ENCODE assay signal across 32 mouse cellular contexts in genomic region chr1:97902830-97903229, GRCm38 (mm10).
"Had no signal": no experiment of that assay in that cellular context is flagged by ENCODE, and none has a peak within 500 bp of the region (broad histone marks: within the 10 kb centered on the region; RNA-seq: fewer than 3 reads in every experiment).

No protein-coding gene starts in this region.

- H3K4me1 ChIP-seq: limb, embryonic 10.5 days; limb, embryonic 12.5 days; limb, embryonic 13.5 days; limb, embryonic 15.5 days; liver, embryonic 12.5 days; liver, embryonic 13.5 days; liver, embryonic 15.5 days; lung, embryonic 15.5 days; megakaryocyte, embryonic 14.5 days; midbrain, embryonic 10.5 days; midbrain, embryonic 12.5 days; midbrain, embryonic 13.5 days; midbrain, embryonic 15.5 days; neural tube, embryonic 12.5 days had no signal

- H3K27me3 ChIP-seq: limb, embryonic 12.5 days; limb, embryonic 13.5 days; limb, embryonic 15.5 days; liver, embryonic 12.5 days; liver, embryonic 13.5 days; liver, embryonic 15.5 days; lung, embryonic 15.5 days; megakaryocyte, embryonic 14.5 days; midbrain, embryonic 12.5 days; midbrain, embryonic 13.5 days; midbrain, embryonic 15.5 days; neural tube, embryonic 12.5 days; neural tube, embryonic 13.5 days had no signal

- H3K36me3 ChIP-seq: limb, embryonic 10.5 days; limb, embryonic 12.5 days; limb, embryonic 13.5 days; limb, embryonic 15.5 days; liver, embryonic 12.5 days; liver, embryonic 13.5 days; liver, embryonic 15.5 days; lung, embryonic 15.5 days; midbrain, embryonic 10.5 days; midbrain, embryonic 12.5 days; midbrain, embryonic 13.5 days; midbrain, embryonic 15.5 days; neural tube, embryonic 12.5 days; neural tube, embryonic 13.5 days had no signal

- H3K27ac ChIP-seq: limb, embryonic 10.5 days; limb, embryonic 12.5 days; limb, embryonic 13.5 days; limb, embryonic 15.5 days; liver, embryonic 12.5 days; liver, embryonic 13.5 days; liver, embryonic 14.5 days; liver, embryonic 15.5 days; lung, embryonic 15.5 days; macrophage; midbrain, embryonic 10.5 days; midbrain, embryonic 12.5 days; midbrain, embryonic 13.5 days; midbrain, embryonic 15.5 days; neural tube, embryonic 12.5 days; neural tube, embryonic 13.5 days had no signal

- DNase-seq: left cerebral cortex, postnatal 4 days; liver; liver, embryonic 13.5 days; liver, postnatal 0 days; lung, adult 18-20 months; lung, adult 2 months; lung, embryonic 14.5 days; lung, postnatal 10 days; lung, postnatal 14 days; lung, postnatal 36 days; midbrain, embryonic 14.5 days had no signal

- H3K4me3 ChIP-seq: limb, embryonic 10.5 days; limb, embryonic 12.5 days; limb, embryonic 13.5 days; limb, embryonic 15.5 days; liver, embryonic 12.5 days; liver, embryonic 13.5 days; liver, embryonic 15.5 days; lung, embryonic 15.5 days; megakaryocyte, embryonic 14.5 days; midbrain, embryonic 10.5 days; midbrain, embryonic 12.5 days; midbrain, embryonic 13.5 days; midbrain, embryonic 15.5 days; myocyte; neural tube, embryonic 12.5 days; neural tube, embryonic 13.5 days had no signal

- ATAC-seq: liver, embryonic 12.5 days; liver, postnatal 0 days; lung, postnatal 0 days; midbrain, embryonic 13.5 days; midbrain, embryonic 15.5 days; midbrain, embryonic 16.5 days had no signal

- H3K9ac ChIP-seq: limb, embryonic 12.5 days; limb, embryonic 13.5 days; limb, embryonic 15.5 days; liver, embryonic 12.5 days; liver, embryonic 13.5 days; liver, embryonic 14.5 days; liver, embryonic 15.5 days; liver, postnatal 0 days; lung, embryonic 14.5 days; lung, embryonic 15.5 days; midbrain, embryonic 12.5 days; midbrain, embryonic 13.5 days; midbrain, embryonic 15.5 days; neural tube, embryonic 12.5 days; neural tube, embryonic 13.5 days had no signal

- H3K4me2 ChIP-seq: limb, embryonic 12.5 days; limb, embryonic 13.5 days; limb, embryonic 15.5 days; liver, embryonic 11.5 days; liver, embryonic 12.5 days; liver, embryonic 13.5 days; liver, embryonic 15.5 days; lung, embryonic 14.5 days; lung, embryonic 15.5 days; midbrain, embryonic 11.5 days; midbrain, embryonic 12.5 days; midbrain, embryonic 13.5 days; midbrain, embryonic 15.5 days; neural tube, embryonic 12.5 days; neural tube, embryonic 13.5 days had no signal

- H3K9me3 ChIP-seq: limb, embryonic 10.5 days; limb, embryonic 12.5 days; limb, embryonic 13.5 days; limb, embryonic 15.5 days; liver, embryonic 12.5 days; liver, embryonic 13.5 days; liver, embryonic 15.5 days; lung, embryonic 15.5 days; megakaryocyte, embryonic 14.5 days; midbrain, embryonic 10.5 days; midbrain, embryonic 12.5 days; midbrain, embryonic 13.5 days; midbrain, embryonic 15.5 days; neural tube, embryonic 12.5 days; neural tube, embryonic 13.5 days had no signal
